Mouse (Mus musculus) mesoderm, embryonic 11.5 days (tissue): Measurements from ENCODE around the gene Rab11fip3.

Experiments used
- DNase-seq: peaks from one replicate; pipeline ENCODE4 v3.0.0-alpha.2; 2012; ENCODE audit warnings: low read depth, low spot score

Rab11fip3 gene

DNA sequence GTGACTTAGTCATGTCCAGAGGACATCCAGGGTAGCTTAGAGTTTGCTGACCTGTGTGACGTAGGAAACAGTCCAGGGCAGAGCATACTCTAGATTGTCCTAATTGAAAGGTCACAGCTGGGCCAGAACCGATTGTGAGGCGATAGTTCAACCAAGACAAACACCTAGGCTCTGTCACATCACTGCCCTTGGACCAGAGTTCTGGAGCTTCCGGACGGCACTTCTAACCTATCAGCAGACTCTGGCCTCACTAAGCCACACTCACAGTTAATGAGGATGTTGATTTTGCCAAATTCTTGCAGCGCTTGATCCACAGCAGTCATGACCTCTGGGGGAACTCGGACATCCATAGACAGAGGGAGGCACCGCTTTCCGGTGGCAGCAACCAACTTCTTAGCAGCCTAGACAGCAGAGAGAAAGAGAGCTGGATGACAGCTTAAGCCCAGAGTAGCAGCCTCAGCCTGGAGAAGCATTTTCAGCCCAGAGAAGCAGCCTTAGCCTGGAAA lies 17.8 kb upstream of the Rab11fip3 start:
- DNase-seq: no peak

DNA sequence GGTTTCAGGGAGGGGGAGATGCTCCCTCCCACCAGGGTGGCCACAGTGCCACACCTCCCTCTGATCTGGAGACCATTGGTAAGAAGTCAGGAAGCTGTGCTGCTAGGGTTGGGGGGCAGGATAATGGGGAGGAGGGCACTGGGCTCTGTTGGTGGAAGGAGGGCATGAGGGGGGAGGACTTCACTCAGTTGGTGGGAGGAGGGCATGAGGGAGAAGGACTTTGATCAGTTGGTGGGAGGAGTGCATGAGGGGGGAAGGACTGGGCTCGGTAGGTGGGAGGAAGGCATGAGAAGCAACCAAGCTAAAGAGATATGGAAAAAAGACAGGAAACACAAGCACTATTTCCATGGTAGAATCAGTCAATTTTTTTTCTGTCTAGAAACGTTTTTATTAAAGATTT lies 11.5 kb upstream of the Rab11fip3 start:
- DNase-seq: no peak

DNA sequence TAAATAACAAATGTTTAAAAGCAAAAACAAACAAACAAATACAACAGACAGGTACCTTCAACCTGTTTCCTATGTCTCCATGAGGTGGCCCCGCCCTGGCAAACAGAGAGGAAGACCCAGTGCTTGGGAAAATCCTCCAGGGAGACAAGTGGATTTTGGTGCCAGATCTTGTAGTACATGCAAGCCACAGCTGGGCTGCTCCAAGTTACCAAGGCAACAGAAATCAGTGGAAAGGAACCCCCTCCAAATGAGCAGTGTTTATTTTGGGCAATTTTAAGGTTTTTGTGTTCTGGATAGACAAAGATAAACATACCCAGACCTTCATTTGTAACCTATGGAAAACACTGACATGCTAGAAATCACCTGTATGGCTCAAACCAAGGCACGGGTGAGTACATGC lies 9.5 kb upstream of the Rab11fip3 start:
- DNase-seq: no peak

DNA sequence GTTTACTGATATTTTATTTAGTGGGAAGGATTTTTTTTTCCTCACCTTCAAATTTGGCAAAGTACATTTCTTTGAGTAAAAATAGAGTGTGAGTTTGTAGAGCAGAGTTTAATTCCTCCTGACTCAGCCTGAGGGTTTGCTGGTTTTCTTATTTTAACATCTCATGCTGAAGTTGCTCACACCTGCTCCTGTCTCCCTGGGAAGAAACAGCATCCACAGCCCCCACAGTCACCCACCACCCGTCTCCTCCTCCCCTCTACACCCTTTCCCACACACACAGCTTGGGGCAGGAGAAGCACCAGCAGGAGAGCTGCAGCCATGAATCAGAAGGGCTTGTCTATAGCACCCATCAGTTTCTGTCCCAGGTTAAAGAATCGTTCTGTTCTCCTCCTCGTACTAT lies 5.9 kb upstream of the Rab11fip3 start:
- no peak for DNase-seq

DNA sequence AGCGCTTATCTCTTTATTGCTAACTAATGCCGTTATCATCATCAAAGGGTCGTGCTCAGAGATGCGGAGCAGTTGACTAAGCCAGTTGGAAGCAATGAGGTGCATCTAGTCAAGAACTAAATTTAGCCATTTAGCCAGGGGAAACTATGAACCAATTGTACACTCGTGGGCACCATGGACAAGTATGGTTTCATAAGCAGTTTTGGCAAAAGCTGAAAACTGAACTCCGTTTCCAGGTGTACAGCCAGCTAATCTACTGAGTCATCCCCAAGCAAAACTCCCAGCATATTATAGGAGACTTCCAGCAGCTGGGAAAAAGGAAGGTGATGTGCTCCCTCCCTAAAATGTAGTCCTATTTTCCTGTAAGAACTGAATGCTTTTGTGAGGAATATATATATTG lies 781 bp upstream of the Rab11fip3 start:
- no peak for DNase-seq

DNA sequence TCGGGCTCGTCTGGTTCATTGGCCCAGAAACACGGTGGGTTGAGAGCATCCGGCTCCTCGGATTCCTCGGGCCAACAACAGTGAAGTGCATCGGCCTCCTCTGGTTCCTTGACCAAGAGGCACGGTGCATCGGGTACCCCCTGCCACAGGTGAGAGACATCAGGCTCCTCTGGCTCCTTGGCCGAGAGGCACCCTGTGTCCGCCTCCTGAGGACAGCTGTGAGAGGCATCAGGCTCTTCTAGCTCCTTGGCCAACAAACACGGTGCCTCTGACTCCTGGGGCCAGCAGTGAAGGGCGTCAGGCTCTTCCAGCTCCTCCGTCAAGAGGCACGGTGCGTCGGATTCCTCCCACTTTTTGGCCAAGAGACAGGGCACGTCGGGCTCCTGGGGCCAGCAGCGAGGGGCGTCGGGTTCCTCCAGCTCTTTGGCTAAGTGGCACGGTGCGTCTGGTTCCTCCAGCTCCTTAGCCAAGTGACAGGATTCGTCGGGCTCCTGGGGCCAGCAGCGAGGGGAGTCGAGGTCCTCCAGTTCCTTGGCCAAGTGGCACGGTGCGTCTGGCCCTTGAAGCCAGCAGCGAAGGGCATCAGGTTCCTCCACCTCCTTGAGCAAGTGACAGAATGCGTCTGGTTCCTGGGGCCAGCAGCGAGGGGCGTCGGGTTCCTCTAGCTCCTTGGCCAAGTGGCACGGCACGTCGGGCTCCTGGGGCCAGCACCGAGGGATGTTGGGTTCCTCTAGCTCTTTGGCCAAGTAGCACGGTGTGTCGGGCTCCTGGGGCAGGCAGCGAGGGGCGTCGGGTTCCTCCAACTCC lies 1.1 kb downstream of the Rab11fip3 start:
- DNase-seq: peak; percentile 11

DNA sequence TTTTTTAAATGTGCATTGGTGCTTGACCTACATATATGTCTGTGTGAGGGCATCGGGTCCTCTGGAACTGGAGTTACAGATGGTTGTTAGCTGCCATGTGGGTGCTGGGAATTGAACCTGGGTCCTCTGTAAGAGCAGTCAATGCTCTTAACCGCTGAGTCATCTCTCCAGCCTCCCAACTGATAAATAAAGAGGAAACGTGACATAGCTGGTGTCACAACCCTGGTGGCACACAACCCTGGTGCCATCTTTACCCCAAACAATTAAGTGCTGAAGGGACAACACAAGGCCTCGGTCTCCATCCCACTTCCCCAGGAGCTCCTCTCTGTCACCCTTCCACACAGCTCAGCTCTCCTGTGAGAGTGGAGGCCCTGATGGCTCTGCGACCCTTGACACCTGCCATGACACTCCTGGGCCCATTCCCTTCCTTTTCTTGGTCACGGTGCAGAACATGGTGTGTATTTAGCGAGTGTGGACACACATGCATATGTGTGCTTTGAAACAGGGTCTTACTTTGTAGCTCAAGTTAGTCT lies 2.8 kb downstream of the Rab11fip3 start:
- DNase-seq: no peak

DNA sequence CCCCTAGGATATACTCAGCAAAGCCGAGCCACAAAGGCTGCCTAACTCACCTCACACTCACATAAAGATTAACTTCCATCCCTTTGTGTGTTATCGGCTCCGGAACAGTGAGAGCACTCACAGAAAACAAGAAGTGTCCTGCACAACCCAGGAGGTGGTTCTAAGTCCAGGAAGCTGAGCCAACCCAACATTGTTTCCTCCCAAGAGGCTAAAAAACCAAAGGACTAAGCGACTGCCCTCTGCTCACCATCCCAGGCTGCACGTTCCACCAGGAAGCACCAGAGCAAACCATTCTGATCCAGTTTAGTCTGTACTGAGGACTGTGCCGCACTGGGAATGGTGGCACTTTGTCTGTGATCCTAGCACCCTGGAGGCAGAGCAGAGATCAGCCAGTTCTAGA lies 4.4 kb downstream of the Rab11fip3 start:
- DNase-seq: no peak

DNA sequence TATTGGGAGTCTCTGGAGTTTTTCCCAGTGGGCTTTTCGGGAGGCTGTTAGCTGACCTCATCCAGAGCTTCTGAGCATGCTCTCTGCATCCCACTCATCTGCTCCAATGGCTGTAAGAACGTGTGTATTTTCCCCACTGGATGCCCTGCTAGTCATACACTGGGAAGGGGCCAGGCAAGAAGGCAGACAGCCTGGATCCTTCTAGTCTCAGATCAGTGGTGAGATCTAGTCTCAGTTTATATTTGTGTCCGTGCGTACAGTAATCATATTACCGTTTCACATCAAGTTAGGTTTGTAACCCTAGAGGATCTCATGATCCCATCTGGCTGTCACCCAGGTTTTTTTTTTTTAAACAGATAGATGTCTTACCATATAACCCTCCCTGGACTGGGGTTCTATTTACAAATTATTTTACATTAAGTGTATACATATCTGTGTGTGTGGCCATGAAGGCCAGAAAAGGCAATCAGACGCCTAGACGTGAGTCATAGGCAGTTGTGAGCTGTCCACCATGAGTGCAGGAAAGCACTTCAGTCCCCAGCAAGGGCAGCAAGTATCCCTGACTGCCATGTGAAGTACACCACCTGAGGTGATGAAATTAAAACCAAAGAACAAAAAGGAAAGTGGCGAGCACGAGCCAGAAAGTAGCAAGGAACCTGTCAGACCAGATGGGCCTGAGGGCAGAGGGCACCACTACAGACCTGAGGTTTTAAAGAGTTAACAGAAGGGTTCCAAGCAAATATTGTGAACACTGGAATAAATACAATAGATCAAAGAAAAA lies 11.4 kb downstream of the Rab11fip3 start:
- no peak for DNase-seq

DNA sequence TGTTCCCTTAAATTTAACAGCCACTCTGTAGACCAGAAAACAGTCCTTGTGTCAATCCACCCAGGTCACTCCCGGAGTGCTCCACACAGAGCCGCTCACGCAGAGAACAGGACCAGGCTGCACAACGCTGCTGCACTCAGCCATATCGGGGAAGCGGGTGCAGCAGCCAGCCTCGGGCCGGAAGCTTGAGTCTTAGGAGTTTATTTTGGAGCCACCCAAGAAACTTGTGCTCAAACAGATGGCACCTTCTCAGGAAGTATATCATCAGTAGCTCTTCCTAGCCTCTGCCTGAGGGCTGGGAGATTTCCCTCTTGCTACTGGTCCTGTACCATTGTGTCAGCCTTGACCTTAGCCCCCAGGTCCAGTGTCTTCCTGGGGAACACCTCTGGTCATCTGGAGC lies 12.1 kb downstream of the Rab11fip3 start:
- DNase-seq: no peak

DNA sequence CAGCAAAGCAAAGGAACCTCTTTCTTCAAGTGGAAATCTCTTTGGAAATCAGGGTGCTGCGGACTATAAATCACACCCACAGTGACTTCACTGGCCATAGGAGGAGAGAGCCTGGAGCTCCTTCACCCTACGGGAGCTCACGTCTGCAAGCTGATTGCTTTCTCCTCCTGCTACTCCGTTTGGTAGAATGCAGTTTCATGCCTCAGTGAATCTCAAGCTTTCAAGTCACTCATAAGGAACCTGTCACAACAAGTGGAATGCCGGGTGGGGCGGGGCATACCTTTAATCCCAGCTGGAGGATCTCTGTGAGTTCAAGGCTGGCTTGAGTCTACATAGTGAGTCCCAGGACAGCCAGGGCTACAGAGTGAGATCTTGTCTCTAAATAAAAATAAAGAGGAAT lies 14.2 kb downstream of the Rab11fip3 start:
- peak; percentile 17 for DNase-seq

DNA sequence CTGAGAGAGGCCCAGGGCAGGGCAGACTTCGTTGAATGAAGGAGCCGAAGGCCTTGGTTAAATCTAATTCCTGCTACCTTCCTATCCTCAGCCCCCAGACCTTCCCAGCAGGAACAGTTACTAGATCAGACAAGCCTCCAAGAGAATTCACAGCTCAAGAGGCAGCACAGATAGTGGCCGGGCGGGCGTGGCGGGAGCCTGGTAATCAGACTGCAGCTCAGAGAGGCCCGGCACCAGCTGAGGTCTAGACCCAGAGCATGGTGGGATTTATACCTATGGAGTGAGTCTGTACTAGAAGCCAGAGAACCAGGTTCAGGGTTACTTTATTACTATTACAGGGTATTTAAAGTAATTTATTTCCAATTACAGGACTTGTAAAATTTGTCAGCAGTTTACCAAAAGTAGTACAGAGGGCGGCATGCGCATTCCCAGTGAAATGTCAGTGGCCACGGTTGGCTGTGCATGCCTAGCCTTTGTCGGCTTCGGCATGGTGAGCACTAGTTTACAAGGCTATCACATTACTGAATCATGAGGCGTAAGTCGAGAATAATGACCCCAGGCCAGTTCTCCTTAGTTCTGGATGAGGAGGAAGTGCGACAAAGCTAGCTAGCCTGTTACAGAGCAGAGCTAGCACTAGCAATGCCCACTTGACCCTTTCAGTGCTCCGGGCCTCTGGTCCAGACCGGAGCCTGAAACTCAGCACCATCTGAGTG lies 15.1 kb downstream of the Rab11fip3 start:
- peak; percentile 58 for DNase-seq

DNA sequence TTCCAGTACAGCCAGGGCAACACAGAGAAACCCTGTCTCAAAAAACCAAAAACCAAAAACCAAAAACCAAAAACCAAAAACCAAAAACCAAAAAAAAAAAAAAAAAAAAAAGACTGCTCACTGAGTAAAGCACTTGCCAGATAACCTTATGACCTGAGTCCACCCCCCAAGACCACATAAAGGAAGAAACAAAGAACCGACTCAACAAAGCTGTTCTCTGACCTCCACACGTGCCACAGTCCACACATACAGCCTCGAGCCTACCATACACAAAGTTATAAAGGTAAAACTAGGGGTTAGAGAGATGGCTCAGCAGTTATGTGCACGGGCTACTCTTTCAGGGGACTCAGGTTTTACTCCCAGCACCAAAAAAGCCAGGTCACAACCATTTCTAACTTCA lies 16.6 kb downstream of the Rab11fip3 start:
- DNase-seq: no peak

DNA sequence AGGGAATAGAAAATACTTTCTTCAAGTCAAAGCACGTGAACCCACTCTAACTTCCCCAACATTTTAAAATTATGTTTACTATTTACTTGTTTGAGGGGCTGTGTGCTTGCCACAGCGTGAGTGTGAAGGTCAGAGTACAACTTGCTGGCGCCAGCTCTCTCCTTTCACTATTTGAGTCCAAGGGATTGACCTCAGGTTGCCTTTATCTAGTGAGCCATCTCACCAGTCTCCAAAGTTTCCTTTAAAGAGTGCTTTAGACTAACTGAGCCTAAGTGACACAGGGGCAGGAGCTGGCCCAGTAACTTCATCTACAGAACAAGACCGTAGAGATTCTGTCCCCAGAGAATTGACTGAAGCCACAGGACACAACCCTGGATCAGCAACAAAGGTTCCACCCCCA lies 17.3 kb downstream of the Rab11fip3 start:
- no peak for DNase-seq

DNA sequence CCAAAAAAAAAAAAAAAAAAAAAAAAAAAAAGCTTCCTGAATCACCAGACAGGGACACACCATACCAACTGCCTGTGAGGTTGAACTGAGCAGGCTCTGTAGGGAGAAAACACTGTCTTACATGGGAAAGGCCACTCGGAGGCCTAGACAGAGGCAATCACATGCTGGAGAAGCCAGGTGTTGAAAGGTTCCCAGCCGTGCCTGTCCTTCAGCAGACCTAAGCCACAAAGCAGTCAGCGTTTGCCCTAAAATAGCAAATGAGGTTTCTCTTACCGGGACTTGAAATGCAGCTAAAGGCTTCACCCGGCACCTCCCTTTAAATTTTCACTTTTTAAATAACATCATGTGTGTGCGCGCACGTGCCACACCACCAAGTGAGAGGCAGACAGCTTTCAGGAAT lies 21.2 kb downstream of the Rab11fip3 start:
- no peak for DNase-seq

DNA sequence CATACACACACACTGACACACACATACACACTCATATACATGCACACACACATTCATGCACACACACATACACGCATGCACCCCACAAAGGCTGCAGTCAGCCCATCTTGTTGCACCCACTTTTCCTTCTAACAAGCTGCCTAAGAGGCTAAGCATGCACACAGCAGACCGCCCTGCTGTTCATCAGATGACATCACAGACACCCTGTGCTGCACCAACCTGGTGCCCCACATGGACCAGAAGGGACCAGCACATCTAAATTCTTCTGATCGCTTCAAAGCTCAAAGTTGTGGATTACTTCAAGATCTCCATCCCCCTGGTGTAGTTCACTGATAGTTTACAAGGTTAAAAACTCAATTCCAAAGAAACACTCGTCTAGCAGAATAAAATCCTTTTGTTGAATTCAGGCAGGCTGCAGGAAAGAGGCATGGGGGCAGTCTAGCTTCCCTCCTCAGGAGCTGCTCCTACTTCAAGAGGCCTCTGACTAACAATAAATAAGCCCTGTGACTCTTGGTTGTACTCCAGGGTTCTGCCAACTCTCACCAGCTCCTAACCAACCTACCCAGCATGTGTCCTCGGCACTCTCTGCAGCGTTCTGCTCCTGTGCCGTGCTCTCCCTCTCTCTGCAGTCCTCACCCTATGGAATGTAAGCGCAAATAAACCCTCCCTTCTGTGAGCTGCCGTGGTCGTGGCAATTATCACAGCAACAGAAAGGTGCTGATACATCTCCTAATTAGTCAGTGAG lies 22.9 kb downstream of the Rab11fip3 start:
- DNase-seq: no peak

DNA sequence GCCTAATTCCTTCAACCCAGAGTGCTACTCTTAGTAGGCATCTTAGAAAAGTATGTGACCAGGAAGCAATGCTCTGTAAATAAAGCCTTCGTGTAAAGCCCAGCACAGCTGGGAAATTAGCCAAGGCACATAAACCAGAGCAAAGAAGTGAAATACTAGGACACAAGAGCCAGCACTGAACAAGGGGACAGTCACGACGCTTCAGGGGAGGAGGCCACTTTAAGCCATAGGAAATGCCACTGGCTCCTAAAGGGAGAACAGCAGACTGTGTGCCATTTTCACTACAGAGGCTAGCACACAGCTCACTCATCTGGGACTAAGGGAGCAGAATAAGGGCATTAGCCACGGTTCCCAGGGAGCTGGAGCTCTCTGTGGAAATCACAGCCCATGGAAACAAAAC lies 24.1 kb downstream of the Rab11fip3 start:
- DNase-seq: no peak

DNA sequence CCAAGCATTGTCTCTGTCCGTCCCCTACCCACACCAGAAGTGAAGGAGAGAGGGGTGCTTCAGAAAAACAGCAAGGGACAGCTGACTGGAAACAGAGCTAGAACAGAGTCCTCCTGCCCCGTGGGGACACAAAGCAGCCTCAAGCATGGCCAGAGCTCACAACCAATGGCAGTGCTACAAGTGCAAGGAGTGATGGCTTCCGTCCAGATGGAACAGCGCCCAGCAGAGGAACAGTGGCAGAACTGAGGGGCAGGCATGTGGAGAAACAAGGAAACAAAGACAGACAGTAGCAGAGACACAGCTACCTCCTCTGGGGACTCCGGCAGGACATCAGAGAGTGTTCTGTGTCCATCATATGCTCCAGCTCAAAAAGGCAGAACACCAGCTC lies 26.1 kb downstream of the Rab11fip3 start:
- DNase-seq: no peak

DNA sequence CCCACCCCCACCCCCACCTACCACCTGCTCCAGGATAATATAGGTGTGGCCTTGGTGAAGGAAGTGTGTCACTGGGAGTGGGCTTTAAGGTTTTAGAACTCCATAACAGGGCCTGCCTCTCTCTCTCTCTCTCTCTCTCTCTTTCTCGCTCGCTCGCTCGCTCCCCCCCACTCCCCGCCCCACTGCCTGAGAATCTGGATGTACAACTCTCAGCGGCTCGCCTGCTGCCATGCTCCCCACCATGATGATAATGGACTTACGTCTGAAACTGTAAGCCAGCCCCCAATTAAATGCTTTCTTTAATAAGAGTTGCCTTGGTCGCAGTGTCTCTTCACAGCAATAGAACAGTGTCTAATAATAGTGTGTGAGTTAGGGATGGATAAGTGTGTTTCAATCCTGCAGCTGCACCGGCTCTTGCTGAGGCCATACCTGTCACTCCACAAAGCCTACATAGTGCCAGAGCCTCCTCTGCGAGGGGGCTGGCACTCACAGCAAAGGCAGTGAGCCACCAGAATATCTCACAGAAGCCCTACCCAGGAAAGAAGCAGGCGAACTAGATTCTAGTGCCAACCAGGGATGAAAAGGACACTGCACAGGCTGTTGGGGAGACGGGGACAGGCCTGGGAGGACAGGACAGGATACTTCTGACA lies 26.6 kb downstream of the Rab11fip3 start:
- DNase-seq: no peak

DNA sequence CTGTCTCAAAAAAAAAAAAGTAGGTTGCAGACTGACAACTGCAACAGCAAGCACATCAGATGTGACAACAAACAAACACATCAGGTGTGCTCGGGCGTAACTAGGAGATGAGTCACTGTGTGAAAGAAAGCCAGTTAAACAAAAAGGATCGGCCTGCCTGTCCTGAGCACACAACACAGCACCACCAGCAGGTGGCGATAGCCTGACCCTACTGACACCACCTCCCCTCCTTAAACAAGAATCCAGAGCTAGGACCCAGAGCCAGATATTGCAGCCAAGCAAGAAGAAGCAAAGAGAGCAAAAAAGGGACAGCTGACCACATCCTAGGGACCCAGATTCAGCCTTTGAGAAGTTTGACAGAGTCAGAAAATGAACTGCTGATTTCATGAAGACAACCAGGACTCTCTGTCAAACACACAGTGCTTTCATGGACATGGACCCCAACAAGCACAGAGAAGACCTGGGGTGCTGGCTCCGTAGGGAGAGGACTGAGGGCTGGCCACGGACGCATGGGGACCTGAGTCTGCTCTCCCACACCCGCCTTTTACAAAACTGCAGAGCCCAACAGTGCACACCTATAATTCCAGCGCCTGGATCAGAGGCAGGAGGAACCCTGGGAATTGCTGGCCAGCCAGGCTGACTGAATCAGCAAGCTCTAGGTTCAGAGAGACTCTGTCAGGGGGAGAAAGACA lies 28.1 kb downstream of the Rab11fip3 start:
- DNase-seq: peak; percentile 71
